Mouse (Mus musculus) midbrain, embryonic 11.5 days (tissue): ENCODE measurements at regions not wholly inside any gene's neighbourhood (a gene's known extent, or its start where the extent isn't known, plus 50 kb on each side); places are given as distances from the start of the nearest gene placed in this dataset.
A peak's percentile ranks its signal among the peaks of the same experiment; 100 is the strongest.

Experiments
- ATAC-seq: fragments of 200-750 bp; cut with Nextera tagmentation; 2 replicates; pipeline ENCODE4 v1.8.0; 2017; ENCODE audit warnings: moderate TSS enrichment, moderate library complexity; ENCODE audit not compliant: low FRiP score
- DNase-seq: peaks from one replicate; pipeline ENCODE4 v3.0.0; 2015; ENCODE audit warnings: low spot score; ENCODE audit errors: missing footprints
- H3K27ac ChIP-seq: fragments of 300-500 bp; sonication (generic); 2 replicates; pipeline ENCODE4 v1.5.1; 2014; ENCODE audit warnings: low read depth, low read length
- H3K27me3 ChIP-seq: fragments of 300-500 bp; sonication (generic); 2 replicates; pipeline ENCODE4 v1.6.1; 2014; ENCODE audit warnings: mild to moderate bottlenecking, low read length, moderate library complexity, mixed read lengths; ENCODE audit not compliant: control insufficient read depth, insufficient read depth
- H3K36me3 ChIP-seq: fragments of 300-500 bp; sonication (generic); 2 replicates; pipeline ENCODE4 v1.6.1; 2014; ENCODE audit warnings: mild to moderate bottlenecking, low read length, moderate library complexity, mixed read lengths; ENCODE audit not compliant: control insufficient read depth, insufficient read depth
- H3K4me1 ChIP-seq: fragments of 300-500 bp; sonication (generic); 2 replicates; pipeline ENCODE4 v1.6.1; 2014; ENCODE audit warnings: low read length; ENCODE audit not compliant: control insufficient read depth, insufficient read depth
- H3K4me2 ChIP-seq: fragments of 300-500 bp; sonication (generic); 2 replicates; pipeline ENCODE4 v1.6.1; 2014; ENCODE audit warnings: mild to moderate bottlenecking, moderate library complexity
- H3K4me3 ChIP-seq: fragments of 300-500 bp; sonication (generic); 2 replicates; pipeline ENCODE4 v1.5.1; 2014; ENCODE audit warnings: low read depth, low read length
- H3K9ac ChIP-seq: fragments of 300-500 bp; sonication (generic); 2 replicates; pipeline ENCODE4 v1.6.1; 2014; ENCODE audit warnings: low read length
- H3K9me3 ChIP-seq: fragments of 300-500 bp; sonication (generic); 2 replicates; pipeline ENCODE4 v1.6.1; 2016; ENCODE audit warnings: low read length; ENCODE audit not compliant: control insufficient read depth
- WGBS: fragments of 180-500 bp; shearing (Covaris S2); extraction: QIAGEN DNeasy Blood & Tissue Kit; methylation state at CpG from one replicate; pipeline ENCODE4 v1.1.7; 2014; 5-methylcytosine and 5-hydroxymethylcytosine counted together

DNA sequence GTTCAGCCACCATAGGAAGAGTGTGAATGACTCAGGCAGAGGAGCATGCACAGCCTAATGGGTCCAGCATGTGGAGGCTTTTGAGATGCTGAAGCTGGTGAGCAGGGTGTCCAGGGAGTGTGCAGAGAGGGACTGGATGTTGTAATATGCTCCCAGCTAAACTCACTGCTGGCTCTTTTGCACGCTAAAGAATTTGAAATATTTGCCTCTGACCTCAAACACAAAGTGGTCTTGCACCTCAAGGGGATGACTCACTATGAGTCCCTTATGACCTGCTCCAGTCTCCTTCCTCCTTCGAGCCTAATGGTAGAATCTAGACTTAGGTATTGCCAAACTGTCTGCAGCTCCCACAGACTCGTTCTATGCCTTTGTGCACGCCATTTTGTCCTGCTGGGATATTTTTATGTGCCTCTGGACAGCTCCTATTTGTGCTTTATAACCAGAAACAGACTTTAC, 55.0 kb upstream of the Slit3 start:
- no peak overlapping the region for H3K4me3 ChIP-seq
- DNase-seq (peak; percentile 54), ATAC-seq (no peak)
- H3K4me2 ChIP-seq: no peak overlapping the region
- no peaks in the 10 kb centered on the region for H3K27me3 ChIP-seq
- 67% methylated on average over 4 of the region's 4 CpGs for WGBS
- no peaks in the 10 kb centered on the region for H3K36me3 ChIP-seq
- H3K4me1 ChIP-seq: no peaks in the 10 kb centered on the region
- no peaks in the 10 kb centered on the region for H3K9me3 ChIP-seq
- H3K9ac ChIP-seq: no peak overlapping the region
- no peak overlapping the region for H3K27ac ChIP-seq

DNA sequence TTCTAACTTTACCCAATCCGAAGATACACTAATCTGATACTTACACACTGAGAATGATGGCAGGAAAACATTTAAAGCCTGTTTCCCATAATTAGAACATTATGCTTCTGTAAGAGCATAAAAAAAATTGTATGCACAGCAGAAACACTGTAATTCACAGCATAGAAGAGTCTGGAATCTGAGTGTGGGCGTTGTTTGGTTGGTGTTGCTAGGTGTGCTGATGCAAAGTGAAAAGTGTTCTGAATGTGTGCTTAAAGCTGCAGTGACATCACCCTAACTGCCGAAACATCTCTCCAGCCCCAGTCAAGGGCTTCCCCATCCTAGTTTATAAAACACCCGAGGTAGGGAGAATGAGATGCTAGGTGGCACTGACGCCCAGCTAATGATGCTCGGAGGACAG, 63.2 kb upstream of the Slit3 start:
- H3K4me3 ChIP-seq: no peak overlapping the region
- DNase-seq (no peak), ATAC-seq (no peak)
- H3K27ac ChIP-seq: no peak overlapping the region
- H3K9me3 ChIP-seq: no peaks in the 10 kb centered on the region
- H3K27me3 ChIP-seq: no peaks in the 10 kb centered on the region
- H3K4me2 ChIP-seq: no peak overlapping the region
- no peak overlapping the region for H3K9ac ChIP-seq
- H3K4me1 ChIP-seq: no peaks in the 10 kb centered on the region
- 81% methylated on average over 6 of the region's 6 CpGs for WGBS
- no peaks in the 10 kb centered on the region for H3K36me3 ChIP-seq

- Histone ChIP-seq H3K36me3 (no peaks in the 10 kb centered on the region), H3K9me3 (no peaks in the 10 kb centered on the region), H3K27me3 (no peaks in the 10 kb centered on the region), H3K27ac (no peak overlapping the region), H3K9ac (no peak overlapping the region), H3K4me2 (no peak overlapping the region), H3K4me1 (no peaks in the 10 kb centered on the region), H3K4me3 (no peak overlapping the region)
- WGBS: 85% methylated on average over 7 of the region's 7 CpGs
- no peak for ATAC-seq
- no peak for DNase-seq
These were observed 65.4 kb upstream of the Slit3 start for GRCm38 (mm10) chr11:35055496-35056125.

DNA sequence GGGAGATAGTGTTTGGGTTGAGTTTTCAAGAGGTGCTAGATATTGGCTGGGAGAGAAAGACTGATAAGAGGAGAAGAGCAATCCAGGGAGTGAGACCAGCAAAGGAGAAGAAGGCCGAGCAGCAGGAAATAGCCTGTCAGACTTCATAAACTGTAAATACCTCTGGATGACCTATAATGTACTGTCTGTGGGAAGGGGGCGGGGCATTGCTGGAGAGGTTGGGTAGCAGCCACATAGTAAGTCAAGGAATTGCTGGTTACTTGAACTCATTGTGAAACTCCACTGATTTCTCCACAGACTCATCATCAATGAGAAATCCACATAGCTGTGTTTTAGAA, 67.4 kb upstream of the Slit3 start:
- Histone ChIP-seq H3K4me2 (no peak overlapping the region), H3K9ac (no peak overlapping the region), H3K36me3 (no peaks in the 10 kb centered on the region), H3K4me3 (no peak overlapping the region), H3K9me3 (no peaks in the 10 kb centered on the region), H3K27ac (no peak overlapping the region), H3K27me3 (no peaks in the 10 kb centered on the region), H3K4me1 (no peaks in the 10 kb centered on the region)
- 78% methylated on average over 2 of the region's 2 CpGs for WGBS
- DNase-seq (no peak), ATAC-seq (no peak)

- H3K9me3 ChIP-seq: no peaks in the 10 kb centered on the region
- no peak for ATAC-seq
These were observed 68.0 kb upstream of the Slit3 start for GRCm38 (mm10) chr11:35052856-35053612.

DNA sequence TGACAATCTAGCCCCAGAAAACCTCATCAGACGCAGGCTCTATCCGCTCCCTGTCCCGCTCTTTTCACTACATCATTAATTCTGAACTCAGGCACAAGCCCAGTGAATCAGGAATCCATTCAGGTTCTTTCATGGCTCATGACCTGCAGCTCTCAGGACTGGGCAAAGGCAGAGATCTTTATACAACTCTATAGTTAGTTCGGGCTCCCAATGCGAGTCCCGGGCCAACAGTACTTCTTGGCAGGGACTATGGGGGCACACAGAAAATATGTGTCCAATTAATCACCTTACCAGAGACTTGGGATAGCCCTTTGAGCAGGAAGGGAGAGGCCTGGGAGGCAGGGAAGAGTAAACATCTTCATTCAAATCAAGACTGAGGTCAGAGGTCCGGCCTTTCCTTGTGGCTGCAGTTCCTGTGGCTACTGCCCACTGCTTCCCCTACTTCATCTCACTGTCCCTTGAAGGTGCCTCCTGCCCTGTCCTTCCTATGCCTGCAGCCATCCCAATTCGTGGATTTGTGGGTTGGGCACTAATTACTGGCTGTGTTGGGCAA, 71.3 kb upstream of the Slit3 start:
- Histone ChIP-seq H3K4me3 (no peak overlapping the region), H3K4me1 (no peaks in the 10 kb centered on the region), H3K9ac (no peak overlapping the region), H3K4me2 (no peak overlapping the region), H3K27me3 (no peaks in the 10 kb centered on the region), H3K9me3 (no peaks in the 10 kb centered on the region), H3K27ac (no peak overlapping the region), H3K36me3 (no peaks in the 10 kb centered on the region)
- DNase-seq (peak; percentile 79), ATAC-seq (no peak)
- WGBS: 83% methylated on average over 8 of the region's 8 CpGs

More at GRCm38 (mm10) chr11:35052856-35053612, 68.0 kb upstream of the Slit3 start:
- Histone ChIP-seq H3K4me1 (no peaks in the 10 kb centered on the region), H3K27me3 (no peaks in the 10 kb centered on the region), H3K4me3 (no peak overlapping the region), H3K27ac (no peak overlapping the region), H3K9ac (no peak overlapping the region), H3K36me3 (no peaks in the 10 kb centered on the region), H3K4me2 (no peak overlapping the region)
- WGBS: 93% methylated on average over 4 of the region's 4 CpGs
- no peak for DNase-seq

- no peak overlapping the region for H3K27ac ChIP-seq
- H3K4me3 ChIP-seq: no peak overlapping the region
- no peak overlapping the region for H3K9ac ChIP-seq
- no peaks in the 10 kb centered on the region for H3K4me1 ChIP-seq
- WGBS: 83% methylated on average over 1 of the region's 1 CpGs
- no peaks in the 10 kb centered on the region for H3K9me3 ChIP-seq
- no peak for ATAC-seq
- H3K27me3 ChIP-seq: no peaks in the 10 kb centered on the region
- no peaks in the 10 kb centered on the region for H3K36me3 ChIP-seq
- peak; percentile 56 for DNase-seq
- H3K4me2 ChIP-seq: no peak overlapping the region
These were observed 76.4 kb upstream of the Slit3 start for GRCm38 (mm10) chr11:35044659-35045058.

DNA sequence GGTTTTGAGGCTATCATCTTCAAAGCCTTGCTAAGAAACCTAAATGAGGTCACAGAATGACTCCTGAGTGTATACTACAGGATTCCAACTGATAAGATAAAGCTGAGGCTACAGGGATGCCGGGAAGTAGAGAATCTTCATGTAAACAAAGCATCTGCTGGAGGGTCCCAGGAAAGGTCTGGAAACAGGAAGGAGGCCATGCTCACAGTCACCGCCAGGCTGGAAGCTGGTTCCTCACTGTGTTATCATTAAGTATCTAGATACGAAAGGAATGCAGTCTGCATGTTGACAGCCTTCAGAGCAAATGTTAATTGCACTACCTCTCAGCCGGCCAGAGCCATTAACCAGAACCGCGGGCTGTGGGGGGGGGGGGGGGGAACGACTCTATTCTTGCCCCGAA, 96.6 kb upstream of the Slit3 start:
- 72% methylated on average over 8 of the region's 8 CpGs for WGBS
- Histone ChIP-seq H3K4me1 (no peaks in the 10 kb centered on the region), H3K4me3 (no peak overlapping the region), H3K9ac (no peak overlapping the region), H3K9me3 (no peaks in the 10 kb centered on the region; the same call in 1 of the 2 replicates), H3K36me3 (no peaks in the 10 kb centered on the region), H3K4me2 (no peak overlapping the region), H3K27me3 (no peaks in the 10 kb centered on the region), H3K27ac (no peak overlapping the region)
- no peak for DNase-seq
- ATAC-seq: no peak

- WGBS: 95% methylated on average over 4 of the region's 4 CpGs
- no peak overlapping the region for H3K4me2 ChIP-seq
- DNase-seq (no peak), ATAC-seq (no peak)
- no peaks in the 10 kb centered on the region for H3K27me3 ChIP-seq
- no peak overlapping the region for H3K27ac ChIP-seq
- H3K4me1 ChIP-seq: no peaks in the 10 kb centered on the region
- H3K9me3 ChIP-seq: no peaks in the 10 kb centered on the region; the same call in 1 of the 2 replicates
- no peaks in the 10 kb centered on the region for H3K36me3 ChIP-seq
- H3K9ac ChIP-seq: no peak overlapping the region
- no peak overlapping the region for H3K4me3 ChIP-seq
These were observed 97.2 kb upstream of the Slit3 start for GRCm38 (mm10) chr11:35023813-35024212.
